Mouse (Mus musculus) liver, adult (tissue): Measurements from ENCODE around the gene Immp2l.

Experiments
- GATA4 ChIP-seq: IDR thresholded peaks from 2 replicates; pipeline ENCODE4 v1.6.1; 2014; ENCODE audit warnings: mild to moderate bottlenecking, low read length; ENCODE audit not compliant: insufficient replicate concordance

The Immp2l gene

GRCm38 (mm10) chr12:41908011-41908410 lies 884.1 kb downstream of the Immp2l start:
- TF ChIP-seq GATA4: no peak

GRCm38 (mm10) chr12:41911626-41912025 lies 887.7 kb downstream of the Immp2l start:
- TF ChIP-seq GATA4: no peak

GRCm38 (mm10) chr12:41937751-41938150 lies 913.9 kb downstream of the Immp2l start:
- no peak for TF ChIP-seq GATA4

- no peak for TF ChIP-seq GATA4
Observed at GRCm38 (mm10) chr12:41941853-41942252, 918.0 kb downstream of the Immp2l start.

GRCm38 (mm10) chr12:41944079-41944672 lies 920.3 kb downstream of the Immp2l start:
- TF ChIP-seq GATA4: no peak

GRCm38 (mm10) chr12:41946536-41946935 lies 922.6 kb downstream of the Immp2l start:
- TF ChIP-seq GATA4: no peak

GRCm38 (mm10) chr12:41949409-41949808 lies 925.5 kb downstream of the Immp2l start:
- no peak for TF ChIP-seq GATA4

- TF ChIP-seq GATA4: no peak
Observed at GRCm38 (mm10) chr12:41949841-41950241, 926.0 kb downstream of the Immp2l start.

- TF ChIP-seq GATA4: no peak
Observed at GRCm38 (mm10) chr12:41950726-41951125, 926.8 kb downstream of the Immp2l start.

- no peak for TF ChIP-seq GATA4
Observed at GRCm38 (mm10) chr12:41961038-41961437, 937.1 kb downstream of the Immp2l start.

- no peak for TF ChIP-seq GATA4
Observed at GRCm38 (mm10) chr12:41991408-41991807, 967.5 kb downstream of the Immp2l start.
